Mouse (Mus musculus) gastrocnemius, postnatal 25 days (tissue): ENCODE measurements at regions not wholly inside any gene's neighbourhood (a gene's known extent, or its start where the extent isn't known, plus 50 kb on each side); places are given as distances from the start of the nearest gene placed in this dataset.

ENCODE experiments used
- DNase-seq: peaks from one replicate; pipeline ENCODE4 v3.0.0; 2022

DNA sequence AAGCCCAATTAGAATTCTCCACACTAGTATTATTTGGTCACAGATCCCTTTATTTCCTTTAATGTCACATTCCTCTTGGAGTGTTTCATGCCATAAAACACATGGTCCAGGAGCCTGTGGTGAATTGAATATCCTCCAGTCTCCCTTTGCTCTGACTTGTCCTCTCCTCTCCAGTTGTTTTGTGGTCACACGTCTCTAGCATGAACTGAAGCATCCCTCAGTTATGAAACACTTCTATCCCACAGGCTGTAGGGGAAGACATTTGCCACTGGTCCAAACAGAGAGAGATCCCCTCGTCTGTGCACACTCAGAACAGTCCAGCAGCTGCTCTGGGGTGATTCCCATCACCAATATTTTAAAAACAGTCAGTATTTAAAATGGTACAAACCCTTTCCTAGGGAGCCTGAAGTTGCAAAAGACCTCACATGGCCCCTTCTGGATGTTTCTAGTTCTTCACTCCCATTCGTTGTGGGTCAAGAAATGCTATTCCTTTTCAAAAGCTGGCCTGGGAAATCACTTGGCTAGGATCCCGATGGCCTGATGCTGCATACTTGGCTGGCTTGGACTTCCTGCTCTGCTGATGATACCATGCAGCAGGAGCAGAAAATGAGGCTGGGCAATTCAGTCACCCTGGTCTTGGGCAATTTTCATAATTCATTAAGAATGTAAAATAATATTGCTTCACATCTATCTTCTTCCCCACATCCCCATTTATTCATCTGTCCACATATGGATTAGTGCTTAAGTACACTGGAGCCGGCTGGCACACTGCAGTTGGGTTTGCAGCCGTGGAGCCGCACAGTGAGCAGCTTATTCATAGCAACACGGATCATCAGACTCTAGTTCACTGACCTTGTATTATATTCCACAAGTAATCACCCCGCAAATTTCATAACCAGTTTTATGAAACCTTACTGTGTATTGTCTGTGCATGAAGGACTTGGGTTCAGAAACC lies 83.1 kb upstream of the Adamts9 start:
- DNase-seq: peak; percentile 57

DNA sequence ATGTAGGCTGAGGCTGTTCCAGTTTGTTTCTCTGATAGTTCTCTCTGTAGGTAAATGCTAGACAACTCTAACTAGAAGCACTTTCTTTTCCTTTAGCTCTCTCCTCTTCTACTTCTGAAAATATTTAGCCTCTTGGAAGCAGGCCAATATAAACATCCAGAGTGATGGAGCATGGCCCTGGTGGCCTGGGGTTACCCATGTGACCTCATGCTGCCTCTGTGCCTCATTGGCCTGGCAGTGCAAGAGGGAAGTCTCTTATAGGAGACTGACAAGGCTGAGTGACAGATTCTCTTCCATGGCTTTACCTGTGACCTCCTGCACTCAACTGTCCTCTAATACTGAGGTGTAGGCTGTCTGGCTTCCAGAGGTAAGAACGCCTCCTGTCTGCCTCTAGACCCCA lies 71.2 kb upstream of the Adamts9 start:
- DNase-seq: no peak

DNA sequence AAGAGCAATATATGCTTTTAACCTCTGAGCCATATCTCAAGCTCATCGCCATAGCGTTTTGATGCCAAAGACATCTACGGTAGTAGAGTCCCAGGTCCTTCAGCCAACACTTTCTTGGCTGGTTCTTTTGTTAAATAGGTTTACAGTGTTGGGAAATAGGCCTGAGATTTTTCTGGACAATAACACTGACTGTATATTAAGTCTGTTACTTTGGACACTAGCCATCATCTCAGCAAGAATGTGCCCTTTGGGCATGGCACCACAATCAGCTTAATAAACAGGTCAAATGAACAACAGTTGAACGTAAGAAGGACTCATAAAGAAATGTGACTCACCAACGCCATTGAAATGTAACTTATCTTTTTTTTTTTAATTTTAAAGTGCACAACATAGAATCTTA lies 68.6 kb upstream of the Adamts9 start:
- no peak for DNase-seq

DNA sequence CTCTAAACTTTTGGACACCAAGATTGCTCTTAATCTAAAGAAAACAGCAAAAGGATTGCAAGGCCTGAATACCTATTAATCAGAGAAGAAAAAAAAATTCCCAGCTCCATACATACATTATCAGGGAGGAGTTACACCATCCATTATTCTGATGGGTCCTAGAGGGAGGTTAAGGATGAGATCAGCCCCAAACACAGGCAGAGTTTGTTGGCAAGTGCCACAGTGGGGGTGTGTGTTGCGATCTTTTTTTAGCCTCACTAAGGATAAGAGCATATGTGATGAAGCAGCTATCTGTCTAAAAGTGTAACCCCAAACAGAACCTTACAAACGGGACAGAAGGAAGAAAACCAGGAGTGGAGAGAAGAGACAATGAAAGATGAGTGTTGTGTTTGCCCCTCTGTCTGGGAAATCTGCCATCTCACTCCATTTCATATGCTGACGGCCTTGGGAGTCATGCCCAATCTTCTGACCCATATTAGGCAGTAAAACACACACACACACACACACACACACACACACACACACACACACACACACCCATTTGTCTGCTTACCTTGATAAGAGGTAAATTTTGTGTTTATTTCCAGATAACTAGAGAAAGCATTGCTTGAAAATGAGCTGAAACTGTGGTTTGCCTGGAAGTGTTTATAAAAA lies 61.4 kb upstream of the Adamts9 start:
- DNase-seq: no peak

DNA sequence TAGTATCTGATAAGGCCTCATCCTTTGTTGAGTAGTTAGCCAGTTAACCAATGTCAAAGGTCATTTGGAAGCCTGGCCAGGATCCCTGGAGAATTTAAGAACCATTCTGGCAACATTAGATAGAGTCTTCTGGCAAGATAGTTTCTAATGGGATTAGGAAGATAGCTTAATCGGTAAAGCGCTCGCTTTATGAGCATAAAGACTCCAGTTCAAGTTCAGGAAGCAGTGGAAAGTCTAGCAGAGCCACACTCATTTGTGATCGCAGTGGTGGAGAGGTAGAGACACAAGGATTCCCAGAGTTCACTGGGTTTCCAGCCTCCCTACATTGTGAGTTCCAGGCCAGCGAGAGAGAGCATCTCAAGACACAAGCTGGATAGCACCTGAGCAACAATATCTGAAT lies 60.5 kb upstream of the Adamts9 start:
- no peak for DNase-seq

DNA sequence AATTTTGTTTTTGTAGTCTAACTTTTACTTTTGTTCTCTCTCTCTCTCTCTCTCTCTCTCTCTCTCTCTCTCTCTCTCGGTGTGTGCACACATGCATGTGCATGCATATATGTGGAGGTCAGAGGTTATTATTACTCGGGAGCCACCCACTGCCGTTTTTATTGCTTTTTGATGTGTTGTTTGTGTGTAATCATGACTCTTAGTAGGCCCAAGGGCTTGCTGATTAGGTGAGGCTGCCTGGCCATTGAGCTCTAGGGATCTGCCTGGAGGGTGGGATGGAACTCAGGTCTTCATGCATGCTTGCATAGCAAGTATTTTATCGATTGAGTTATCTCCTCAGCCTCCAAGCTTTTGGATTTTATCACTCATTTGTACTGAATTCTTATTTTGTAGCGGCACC lies 50.4 kb upstream of the Adamts9 start:
- DNase-seq: no peak
